Mouse (Mus musculus) megakaryocyte, embryonic 14.5 days (primary cell): ENCODE measurements around the gene Igsf23.
"Not testable (repeated sequence)": the region's sequence is repeated elsewhere in the genome, so short reads cannot be mapped to it uniquely, and the experiment has no call there.

Source experiments
- FLI1 ChIP-seq: IDR thresholded peaks from 2 replicates; pipeline ENCODE4 v1.6.1; 2012; ENCODE audit warnings: low read length, inconsistent platforms, mixed read lengths
- GATA1 ChIP-seq: IDR thresholded peaks from 3 replicates; pipeline ENCODE4 v1.6.1; 2012; ENCODE audit warnings: mixed read lengths, low read length, inconsistent platforms, borderline replicate concordance

DNA sequence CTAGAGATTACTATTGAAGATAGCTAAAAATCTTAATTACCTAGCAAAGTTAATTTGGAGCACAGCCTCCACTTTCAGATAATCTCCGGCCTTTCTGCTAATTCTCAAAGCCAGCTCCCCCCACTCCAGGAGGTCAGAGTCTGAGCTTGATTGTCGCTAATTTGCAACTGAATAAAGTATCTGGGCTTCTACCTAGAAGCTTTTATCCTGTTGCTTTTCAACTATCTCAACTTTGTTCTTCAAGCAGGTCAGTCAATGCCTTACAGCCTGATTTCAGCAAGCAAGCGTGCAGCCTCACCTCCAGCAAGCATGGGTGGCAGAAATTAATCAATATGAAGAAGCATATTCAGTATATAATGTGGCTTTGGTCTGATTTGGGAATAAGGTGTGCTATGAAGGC, 46.2 kb upstream of the Igsf23 start:
- TF ChIP-seq GATA1, FLI1: not testable (repeated sequence)
